Mouse (Mus musculus) c-Kit-negative CD71-positive TER-119-positive erythroid progenitor cells, embryonic 14.5 days (primary cell): ENCODE results near the gene Gm8439.
A peak's percentile ranks its signal among the peaks of the same experiment; 100 is the strongest.
"Not testable (repeated sequence)": the region's sequence is repeated elsewhere in the genome, so short reads cannot be mapped to it uniquely, and the experiment has no call there.

ENCODE experiments used
- DNase-seq: peaks from one replicate; pipeline ENCODE4 v3.0.0-alpha.2; 2013; ENCODE audit warnings: low read depth, low spot score

The Gm8439 gene

GRCm38 (mm10) chr4:120588445-120588844, at the start of gene Gm8439:
Gene Gm8439, plus strand, starts transcription at chr4:120588745.
- no peak for DNase-seq

GRCm38 (mm10) chr4:120544896-120545295, 43.6 kb upstream of the Gm8439 start:
- no peak for DNase-seq

- DNase-seq = no peak
Measured at GRCm38 (mm10) chr4:120556592-120556991, 32.0 kb upstream of the Gm8439 start.

GRCm38 (mm10) chr4:120565726-120566125, 22.8 kb upstream of the Gm8439 start:
- no peak for DNase-seq

GRCm38 (mm10) chr4:120568005-120568404, 20.5 kb upstream of the Gm8439 start:
- no peak for DNase-seq

GRCm38 (mm10) chr4:120569025-120569424, 19.5 kb upstream of the Gm8439 start:
- peak; percentile 29 for DNase-seq

GRCm38 (mm10) chr4:120569486-120570437, 18.8 kb upstream of the Gm8439 start, which contains the start of gene Ctps:
Gene Ctps, minus strand, starts transcription at chr4:120570276.
- DNase-seq = peak; percentile 91

- DNase-seq = no peak
Measured at GRCm38 (mm10) chr4:120570438-120571069, 18.0 kb upstream of the Gm8439 start.

GRCm38 (mm10) chr4:120571070-120571464, 17.5 kb upstream of the Gm8439 start:
- DNase-seq = no peak

- no peak for DNase-seq
Measured at GRCm38 (mm10) chr4:120571691-120572090, 16.9 kb upstream of the Gm8439 start.

- no peak for DNase-seq
Measured at GRCm38 (mm10) chr4:120580894-120581293, 7.7 kb upstream of the Gm8439 start.

GRCm38 (mm10) chr4:120581711-120582110, 6.8 kb upstream of the Gm8439 start:
- no peak for DNase-seq

- DNase-seq = no peak
Measured at GRCm38 (mm10) chr4:120586986-120587385, 1.6 kb upstream of the Gm8439 start.

GRCm38 (mm10) chr4:120589070-120589469, 525 bp downstream of the Gm8439 start:
- no peak for DNase-seq

GRCm38 (mm10) chr4:120589815-120590422, 1.4 kb downstream of the Gm8439 start:
- DNase-seq = peak; percentile 49

GRCm38 (mm10) chr4:120590973-120591372, 2.4 kb downstream of the Gm8439 start:
- no peak for DNase-seq

GRCm38 (mm10) chr4:120596210-120596609, 7.7 kb downstream of the Gm8439 start:
- not testable (repeated sequence) for DNase-seq

- no peak for DNase-seq
Measured at GRCm38 (mm10) chr4:120598922-120599321, 10.4 kb downstream of the Gm8439 start.

GRCm38 (mm10) chr4:120601774-120602173, 13.2 kb downstream of the Gm8439 start:
- no peak for DNase-seq

- DNase-seq = no peak
Measured at GRCm38 (mm10) chr4:120602669-120603068, 14.1 kb downstream of the Gm8439 start.

GRCm38 (mm10) chr4:120606941-120607340, 18.4 kb downstream of the Gm8439 start:
- no peak for DNase-seq

GRCm38 (mm10) chr4:120611005-120611404, 22.5 kb downstream of the Gm8439 start:
- DNase-seq = no peak
